Mouse (Mus musculus): ENCODE results near the gene Tbc1d4.

The Tbc1d4 gene

DNA sequence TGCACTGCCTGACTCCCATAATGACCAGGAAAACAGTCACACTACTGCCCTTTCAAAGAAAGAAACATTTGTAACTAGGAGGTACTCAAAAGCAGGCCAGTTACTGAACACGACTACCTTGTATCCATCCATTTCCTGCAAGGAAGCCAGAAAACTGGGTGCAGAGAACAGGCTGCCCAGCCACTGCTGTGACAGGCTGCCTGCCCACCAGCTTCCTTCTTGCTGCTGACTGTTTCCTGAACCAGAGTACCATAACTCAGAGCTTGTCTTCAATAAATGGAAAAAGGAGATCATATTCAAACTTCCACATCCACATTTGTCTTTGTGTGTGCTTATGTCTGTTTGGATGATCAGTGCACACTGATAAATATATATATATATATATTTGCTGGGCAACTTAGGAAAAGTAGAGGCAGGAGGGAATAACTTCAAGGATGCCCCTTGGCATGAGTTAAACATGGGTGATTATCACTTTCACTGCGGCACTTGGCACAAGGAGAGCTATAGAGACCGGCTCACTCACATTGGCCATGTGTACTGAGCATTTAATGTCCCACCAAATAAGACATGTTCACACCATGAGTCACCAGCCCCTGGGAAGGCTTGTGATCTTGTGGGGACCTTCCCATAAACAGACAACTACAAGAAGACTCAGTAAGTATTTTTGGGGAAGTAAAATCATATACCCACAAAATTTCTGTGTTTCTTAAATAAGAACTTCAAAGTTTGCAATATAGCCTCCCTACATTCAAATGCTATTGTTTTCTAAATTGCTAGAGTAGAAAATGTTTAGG is 105.6 kb downstream of the Tbc1d4 start:
- in situ Hi-C loops (cut with MboI; ENCODE audit: low sequenced_read_pairs) = no loop called here

DNA sequence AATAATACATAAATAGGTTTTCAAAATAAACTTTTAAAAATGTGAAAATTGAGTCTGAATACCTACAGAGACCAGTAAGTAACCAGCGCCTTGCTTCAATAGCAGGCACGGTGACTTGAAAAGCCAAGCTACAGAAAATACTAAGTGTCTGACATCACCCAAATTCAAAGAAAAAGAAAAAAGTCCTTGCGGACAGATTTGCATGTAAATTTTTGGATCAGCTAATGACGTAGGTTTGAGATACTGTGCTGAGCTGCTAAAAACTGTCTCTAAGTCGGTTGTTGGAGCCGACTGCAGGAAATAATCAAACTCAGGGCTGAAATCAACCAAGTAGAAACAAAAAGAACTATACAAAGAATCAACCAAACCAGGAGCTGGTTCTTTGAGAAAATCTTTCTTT is 107.1 kb downstream of the Tbc1d4 start:
- in situ Hi-C loops (cut with MboI; ENCODE audit: low sequenced_read_pairs) = no loop called here

DNA sequence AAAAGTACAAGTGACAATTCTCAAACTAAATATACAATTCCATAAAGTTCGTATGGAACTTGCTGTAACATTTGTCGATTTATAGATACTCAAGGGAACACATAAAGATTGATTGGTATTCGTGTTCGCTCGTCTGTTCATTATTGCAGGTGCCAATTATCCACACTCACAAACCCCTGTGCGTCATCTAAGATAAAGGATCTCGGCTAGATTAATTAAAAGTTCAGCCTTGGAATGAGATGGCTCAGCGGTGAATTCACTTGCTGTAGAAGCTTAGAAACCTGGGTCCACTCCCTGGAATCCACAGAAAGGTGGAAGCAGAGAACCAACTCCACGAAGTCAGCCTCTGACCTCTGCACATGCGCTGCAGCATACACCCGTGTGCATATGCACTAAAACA is 107.5 kb downstream of the Tbc1d4 start:
- in situ Hi-C loops (cut with MboI; ENCODE audit: low sequenced_read_pairs) = no loop called here

DNA sequence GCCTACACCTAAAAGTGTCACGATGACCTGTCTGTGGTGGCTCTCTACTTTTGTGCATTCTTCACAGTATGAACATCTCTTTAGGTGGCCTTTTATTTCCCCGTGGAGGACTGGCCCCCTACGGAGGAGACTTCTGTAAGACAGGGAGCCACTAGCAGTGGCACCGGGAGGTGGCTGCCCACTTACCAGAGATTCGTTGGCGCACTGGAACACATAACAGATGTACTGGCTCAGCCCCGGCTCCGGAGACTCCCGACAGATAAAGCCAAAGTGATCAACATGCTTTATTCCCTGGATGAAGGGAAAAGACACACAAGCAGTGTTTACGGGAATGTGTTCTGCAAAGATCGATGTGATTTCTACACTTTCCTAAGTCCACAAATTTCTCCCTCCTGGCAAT is 108.2 kb downstream of the Tbc1d4 start:
- in situ Hi-C loops (cut with MboI; ENCODE audit: low sequenced_read_pairs) = no loop called here

DNA sequence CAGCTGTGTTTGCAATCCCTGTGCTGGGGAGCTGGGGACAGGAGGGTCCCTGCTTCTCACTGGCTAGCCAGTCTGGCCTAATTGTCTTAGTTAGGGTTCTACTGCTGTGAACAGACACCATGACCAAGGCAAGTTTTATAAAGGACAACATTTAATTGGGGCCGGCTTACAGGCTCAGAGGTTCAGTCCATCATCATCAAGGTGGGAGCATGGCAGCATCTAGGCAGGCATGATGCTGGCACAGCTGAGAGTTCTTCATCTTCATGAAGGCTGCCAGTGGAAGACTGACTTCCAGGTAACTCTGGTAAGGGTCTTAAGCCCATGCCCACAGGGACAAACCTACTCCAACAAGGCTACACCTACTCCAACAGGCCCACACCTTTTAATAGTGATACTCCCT is 109.2 kb downstream of the Tbc1d4 start:
- in situ Hi-C loops (cut with MboI; ENCODE audit: low sequenced_read_pairs) = no loop called here

DNA sequence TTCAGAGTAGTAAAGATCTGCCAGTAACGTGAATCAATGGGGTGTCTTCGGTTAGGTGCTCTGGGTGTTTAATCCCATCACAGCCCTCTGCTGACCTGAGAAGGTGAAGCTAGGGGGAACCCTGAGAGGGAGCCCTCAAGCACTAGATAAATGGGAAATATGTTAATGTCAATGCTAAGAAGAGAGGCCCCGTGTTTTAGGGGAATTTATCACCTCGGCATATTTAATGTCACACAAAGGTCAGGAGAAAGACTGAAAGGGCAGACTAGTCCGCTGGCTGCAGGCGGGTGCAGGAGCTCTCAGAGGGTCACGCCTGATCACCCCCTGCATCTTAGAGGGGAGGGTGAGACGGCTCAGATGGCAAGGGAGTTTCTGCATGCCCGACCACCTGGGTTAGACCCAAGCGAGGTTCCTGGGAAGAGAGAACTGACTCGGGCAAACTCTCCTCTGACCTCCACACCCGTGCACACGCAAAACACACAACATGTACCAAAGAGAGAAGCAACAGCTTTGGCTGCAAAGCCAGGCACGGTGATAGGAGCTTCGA is 120.7 kb downstream of the Tbc1d4 start:
- in situ Hi-C loops (cut with MboI; ENCODE audit: low sequenced_read_pairs) = no loop called here

DNA sequence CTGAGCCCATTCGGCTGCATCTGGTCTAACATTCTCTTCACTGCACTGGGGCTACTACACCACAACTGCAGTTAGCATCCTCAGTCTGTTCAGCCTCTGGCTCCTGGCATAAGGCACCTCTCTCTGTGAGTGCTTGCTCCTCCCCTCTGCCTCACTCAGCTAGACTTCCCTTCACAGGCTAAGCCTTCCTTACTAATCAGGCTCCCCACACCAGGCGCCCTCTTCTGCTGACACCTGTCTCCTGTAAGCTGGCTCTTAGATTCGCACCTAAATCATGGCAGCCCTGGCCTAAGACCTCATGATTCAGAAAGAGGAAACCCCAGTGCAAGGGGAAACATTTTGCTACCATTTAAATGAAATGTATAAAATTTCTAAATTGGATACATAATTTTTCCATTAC is 122.4 kb downstream of the Tbc1d4 start:
- in situ Hi-C loops (cut with MboI; ENCODE audit: low sequenced_read_pairs) = no loop called here

DNA sequence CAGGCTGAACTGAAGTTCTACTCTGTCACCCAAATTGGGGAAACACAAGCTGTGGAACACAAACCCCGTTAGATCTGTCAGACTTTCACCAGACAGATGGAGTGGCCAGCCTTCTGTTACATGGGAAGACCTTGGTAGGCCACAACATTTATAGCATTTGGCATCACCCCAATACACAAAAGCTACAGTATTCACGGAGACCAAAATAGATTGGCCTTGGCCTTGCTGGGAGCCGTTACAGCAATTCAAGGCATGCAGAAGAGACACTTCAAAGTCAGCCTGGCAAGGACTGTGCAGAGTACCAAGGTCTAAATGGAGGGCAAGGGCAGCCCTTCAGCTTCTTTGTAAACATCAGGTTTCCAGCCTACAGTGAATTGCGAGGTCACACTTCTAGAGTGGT is 125.8 kb downstream of the Tbc1d4 start:
- in situ Hi-C loops (cut with MboI; ENCODE audit: low sequenced_read_pairs) = no loop called here

DNA sequence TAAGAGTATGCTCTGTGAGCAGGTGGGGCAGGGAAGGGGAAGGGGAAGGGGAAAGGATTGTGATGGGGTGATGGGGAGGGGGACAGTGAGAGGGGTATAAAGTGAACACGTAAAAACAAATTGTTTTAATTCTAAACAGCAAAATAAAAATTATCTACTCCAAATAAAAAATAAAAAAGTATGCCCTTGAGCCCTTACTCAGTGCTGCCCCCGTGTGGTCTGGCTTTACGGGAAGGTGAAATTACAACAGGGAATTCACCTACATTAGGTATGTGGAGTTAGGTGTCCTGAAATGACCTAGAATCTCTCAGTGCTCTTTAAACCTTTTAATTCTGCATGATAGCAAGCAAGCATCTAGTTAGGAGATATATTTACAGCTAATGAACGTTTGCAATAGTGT is 126.7 kb downstream of the Tbc1d4 start:
- in situ Hi-C loops (cut with MboI; ENCODE audit: low sequenced_read_pairs) = no loop called here

DNA sequence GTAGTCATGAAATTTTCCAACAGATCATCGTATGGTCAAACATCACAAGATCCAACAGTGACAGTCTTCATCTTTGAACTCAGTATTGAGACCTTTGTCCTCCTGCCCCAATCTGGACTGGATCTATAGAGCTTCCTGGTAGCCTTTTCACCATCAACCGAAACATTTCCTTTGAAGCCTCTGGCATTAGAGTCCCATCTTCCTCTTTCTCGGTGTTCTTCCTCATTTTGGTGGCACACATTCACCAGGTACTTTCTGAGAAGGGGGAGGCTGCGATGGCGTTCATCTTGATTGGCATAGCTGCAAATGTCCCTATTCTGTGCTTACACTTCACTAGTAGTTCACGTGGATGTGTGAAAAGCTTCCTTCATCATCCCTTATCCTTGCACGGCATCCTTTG is 127.8 kb downstream of the Tbc1d4 start:
- in situ Hi-C loops (cut with MboI; ENCODE audit: low sequenced_read_pairs) = no loop called here

DNA sequence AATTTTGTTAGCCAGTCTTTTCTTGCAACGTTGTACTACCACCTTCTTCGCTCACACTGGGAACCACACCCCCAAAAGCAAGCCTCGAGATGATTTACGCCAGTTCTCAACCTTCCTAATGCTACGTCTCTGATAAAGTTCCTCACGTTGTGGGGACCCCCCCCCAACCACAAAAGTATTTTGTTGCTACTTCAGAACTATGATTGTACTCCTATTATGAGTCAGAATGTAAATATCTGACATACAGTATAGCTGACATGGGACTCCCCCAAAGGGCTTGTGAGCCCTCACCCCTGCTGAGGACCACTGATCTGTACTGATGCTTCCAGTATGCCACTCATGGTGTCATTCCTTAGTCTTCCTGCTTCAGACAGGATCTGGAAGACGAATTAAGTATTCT is 128.4 kb downstream of the Tbc1d4 start:
- in situ Hi-C loops (cut with MboI; ENCODE audit: low sequenced_read_pairs) = no loop called here

DNA sequence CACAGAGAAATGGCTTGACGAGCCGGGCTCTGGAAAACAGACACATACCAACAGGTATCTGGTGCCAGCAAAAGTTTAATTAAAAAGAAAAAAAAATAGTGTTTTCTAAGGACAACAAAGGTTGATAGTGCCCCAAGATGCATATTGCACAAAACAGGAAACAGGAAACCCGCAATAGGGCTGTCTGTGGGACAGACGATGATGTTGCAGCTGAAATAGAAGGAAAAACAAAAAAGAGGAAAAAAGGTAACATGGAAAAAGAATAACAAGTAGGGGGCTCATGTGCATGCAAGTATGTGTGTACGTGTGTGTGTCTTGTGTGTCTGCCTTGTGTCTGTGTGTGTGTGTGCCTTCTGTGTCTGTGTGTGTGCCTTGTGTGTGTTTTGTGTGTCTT is 131.2 kb downstream of the Tbc1d4 start:
- in situ Hi-C loops (cut with MboI; ENCODE audit: low sequenced_read_pairs) = no loop called here

DNA sequence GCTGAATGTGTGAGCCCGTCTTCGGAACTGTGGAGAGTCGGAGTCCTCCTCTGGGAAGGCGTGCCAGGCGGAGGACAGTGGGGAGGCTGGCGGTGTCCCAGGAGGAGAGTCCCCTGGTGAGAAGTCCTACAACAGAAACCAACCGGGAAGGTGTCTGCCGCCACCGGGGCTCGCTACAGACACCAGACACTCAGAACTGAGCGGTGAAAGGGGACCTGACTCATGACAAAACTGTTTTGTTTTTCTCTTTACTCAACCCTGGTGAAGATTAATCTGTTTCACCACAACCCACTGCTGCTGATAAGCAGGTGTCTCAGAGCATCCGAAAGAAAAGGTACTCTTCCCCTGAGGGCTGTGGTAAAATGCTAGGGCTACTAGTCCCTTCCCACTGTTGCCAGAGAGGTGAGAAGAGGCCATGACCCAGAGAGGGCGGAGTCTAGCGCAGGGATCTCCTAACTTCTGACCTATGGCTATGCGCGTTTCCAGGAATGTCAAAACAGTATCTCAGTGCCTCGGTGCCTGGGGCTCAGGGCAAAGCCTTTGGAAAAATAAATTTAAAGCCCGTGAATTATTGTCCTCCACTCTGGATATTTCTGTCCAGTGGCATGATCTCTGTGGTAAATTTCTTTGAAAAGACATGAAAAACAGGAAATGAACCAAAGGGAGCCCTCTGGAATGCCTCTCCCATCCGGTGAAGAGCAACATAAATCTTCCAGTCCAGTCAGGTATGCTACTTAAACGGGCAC is 131.7 kb downstream of the Tbc1d4 start:
- in situ Hi-C loops (cut with MboI; ENCODE audit: low sequenced_read_pairs) = no loop called here

DNA sequence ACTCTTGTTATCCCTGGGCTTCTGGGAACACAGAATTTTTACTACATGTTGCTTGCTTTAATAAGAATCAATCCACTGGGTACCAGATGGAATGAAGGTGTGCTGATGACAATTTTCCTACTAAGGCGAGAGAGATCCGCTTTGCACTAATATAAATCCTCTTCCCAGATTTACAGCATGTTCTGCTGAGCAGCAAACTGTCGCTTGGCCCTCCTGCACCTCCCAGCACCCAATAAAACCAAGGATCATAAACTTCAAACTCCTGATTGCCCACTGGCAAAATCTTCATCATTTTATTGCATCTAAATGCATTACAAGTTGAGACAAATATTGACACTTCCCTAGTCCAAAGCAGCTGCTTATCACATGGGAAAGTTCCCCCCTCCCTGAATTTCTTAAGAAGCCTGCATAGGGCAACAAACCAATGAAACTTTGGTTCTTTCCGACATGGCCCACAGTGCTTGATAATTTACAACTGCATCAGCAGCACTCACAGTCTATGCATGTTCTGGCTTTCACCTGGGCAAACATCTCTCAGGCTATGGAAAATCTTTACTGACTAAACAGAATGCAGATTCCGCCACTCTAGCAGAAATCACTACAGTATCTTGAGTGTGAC is 139.4 kb downstream of the Tbc1d4 start:
- in situ Hi-C loops (cut with MboI; ENCODE audit: low sequenced_read_pairs) = no loop called here

DNA sequence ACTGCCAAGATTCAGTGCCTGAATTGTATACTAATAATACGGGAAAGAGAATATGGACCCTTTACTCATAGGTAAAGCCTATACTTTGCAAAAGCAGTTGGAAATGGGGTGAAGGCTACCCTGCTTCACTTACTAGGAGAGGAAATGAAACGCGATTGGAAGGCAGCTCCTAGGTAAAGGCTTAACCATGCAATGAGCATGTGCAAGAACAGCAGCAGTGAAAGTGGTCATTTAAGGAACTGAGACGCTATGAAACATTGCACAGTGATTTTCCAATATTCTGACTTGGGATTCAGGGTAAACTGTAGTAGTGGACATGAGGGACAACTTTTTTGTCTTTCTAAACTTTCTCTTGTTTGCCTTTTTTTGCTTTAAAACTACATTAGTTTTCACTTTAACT is 140.8 kb downstream of the Tbc1d4 start:
- in situ Hi-C loops (cut with MboI; ENCODE audit: low sequenced_read_pairs) = no loop called here

DNA sequence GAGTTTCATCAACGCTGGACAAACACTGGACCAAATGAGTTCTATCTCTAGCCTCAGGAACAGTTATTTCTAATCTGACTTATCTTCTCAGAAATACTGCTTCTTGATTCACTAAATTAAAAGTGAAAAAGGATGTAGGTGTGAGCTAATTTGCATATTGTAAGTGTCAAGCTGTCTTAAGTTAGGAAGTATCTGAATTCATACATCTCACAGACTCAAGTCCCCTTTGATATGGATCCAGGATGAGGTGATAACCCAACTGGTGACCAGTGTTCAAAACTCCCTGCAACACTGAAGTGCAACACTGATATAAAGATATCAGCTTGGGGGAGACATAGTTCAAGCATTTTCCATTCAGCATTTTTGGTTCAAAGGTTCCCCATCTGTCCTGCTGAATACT is 141.5 kb downstream of the Tbc1d4 start:
- in situ Hi-C loops (cut with MboI; ENCODE audit: low sequenced_read_pairs) = no loop called here

DNA sequence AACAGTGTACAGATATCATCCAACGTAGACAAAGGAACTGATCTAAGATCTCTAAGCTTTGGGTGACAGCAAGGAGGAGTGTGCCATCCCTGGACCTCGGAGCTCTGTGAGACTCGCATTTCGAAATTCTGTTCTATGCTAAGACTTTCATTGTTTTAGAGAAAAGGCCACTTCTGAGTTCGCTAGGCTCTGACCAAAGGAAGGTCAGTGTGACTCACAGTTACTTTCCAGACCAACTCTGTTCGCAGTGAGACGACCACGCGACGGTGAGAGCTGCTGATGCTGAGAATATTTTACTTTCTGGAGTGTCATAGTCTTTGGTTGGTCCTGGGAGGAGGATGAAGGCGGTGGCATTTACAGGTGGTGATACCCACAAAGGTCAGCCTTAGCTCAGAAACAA is 142.5 kb downstream of the Tbc1d4 start:
- in situ Hi-C loops (cut with MboI; ENCODE audit: low sequenced_read_pairs) = no loop called here

DNA sequence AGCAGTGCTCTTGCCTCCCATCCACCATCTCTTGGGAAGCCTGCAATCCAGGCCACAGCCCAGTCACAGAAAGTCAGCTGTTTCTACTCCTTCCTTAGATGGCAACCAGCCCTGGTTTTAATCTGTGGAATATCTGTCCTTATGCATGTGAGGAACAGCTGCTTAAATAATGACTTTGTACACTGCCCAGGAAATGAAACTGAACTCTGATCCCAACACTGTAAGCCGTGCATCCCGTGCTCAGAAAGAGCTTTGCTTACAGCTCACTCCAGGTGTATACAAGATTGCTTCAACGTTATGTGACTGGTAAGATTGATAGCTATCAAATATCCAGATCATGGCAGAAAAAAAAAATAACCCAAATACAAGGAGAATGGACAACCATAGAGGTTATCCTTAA is 143.1 kb downstream of the Tbc1d4 start:
- in situ Hi-C loops (cut with MboI; ENCODE audit: low sequenced_read_pairs) = no loop called here

DNA sequence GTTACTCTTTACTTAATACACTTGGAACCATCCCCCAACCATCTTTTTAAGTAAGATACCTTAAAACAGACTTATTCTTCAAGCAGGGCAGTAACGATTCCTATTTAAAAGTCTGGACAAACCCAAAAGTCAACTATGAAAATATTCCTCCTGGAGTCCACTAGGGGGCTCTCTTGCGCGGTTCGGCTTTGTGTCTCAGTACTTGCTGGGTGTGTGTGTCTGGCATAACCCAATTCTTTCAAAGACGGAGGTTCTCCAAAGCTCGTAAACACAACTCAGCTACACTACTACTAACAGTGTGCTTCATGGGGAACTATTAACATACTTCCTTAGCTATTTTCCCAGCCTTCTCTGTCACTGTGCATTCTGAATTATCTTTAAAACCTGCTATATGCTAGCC is 148.2 kb downstream of the Tbc1d4 start:
- in situ Hi-C loops (cut with MboI; ENCODE audit: low sequenced_read_pairs) = no loop called here

DNA sequence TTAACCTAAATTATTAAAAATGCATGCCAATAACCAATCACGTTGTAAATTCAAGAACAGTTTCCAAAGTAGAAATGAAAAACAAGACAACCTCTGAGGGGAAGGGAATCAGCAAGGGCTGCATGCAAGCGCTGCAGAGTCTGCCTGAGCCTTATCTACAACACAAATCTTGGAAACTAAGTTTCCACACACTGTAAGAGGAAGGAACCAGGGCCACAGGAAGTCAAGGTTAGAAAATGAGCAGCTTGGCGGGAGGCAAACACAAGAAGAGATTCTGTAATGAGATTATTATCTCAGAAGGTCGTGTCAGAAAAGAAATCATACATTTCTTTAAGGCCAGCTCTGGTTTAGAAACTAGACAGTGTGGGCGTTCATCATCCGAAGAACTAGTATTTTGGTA is 156.1 kb downstream of the Tbc1d4 start:
- in situ Hi-C loops (cut with MboI; ENCODE audit: low sequenced_read_pairs) = no loop called here

DNA sequence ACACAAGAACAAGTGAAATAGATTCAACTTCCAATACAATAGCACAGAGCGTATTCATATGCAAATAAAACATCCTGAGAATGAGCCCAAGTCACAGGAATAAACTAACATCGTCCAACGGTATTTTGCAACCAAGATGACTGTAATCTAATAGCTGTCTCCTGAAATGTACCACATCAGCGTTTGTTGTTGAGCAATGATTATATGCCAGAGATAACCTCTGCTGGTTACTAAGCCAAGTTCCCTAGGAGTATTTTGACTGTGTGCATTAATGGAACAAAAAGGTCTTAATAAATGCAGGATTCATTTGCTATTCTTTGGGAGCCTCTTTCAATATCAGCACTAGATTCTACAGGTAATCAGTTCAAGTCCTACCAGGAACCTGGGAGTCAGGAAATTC is 161.1 kb downstream of the Tbc1d4 start:
- in situ Hi-C loops (cut with MboI; ENCODE audit: low sequenced_read_pairs) = no loop called here

DNA sequence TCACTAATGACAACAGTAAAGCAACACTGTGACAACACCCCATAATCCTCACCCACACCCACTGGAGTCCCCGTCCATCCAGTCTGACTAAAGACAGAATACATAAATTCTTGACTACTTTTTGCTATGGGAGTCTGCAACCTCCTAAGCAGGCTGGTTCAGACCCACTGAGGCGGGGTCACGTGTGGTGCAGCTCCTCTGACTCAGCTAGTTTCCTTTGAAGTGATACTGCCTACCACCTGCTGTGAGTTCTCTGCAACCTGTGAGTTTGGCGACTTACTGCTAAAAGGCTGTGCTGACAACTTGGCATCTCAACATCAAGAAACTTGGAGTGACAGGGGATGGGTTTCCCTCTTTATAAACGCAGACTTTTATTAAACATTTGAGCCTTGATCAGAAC is 163.8 kb downstream of the Tbc1d4 start:
- in situ Hi-C loops (cut with MboI; ENCODE audit: low sequenced_read_pairs) = no loop called here

All from CH12F3 (cell line).